Mouse (Mus musculus): ENCODE measurements at regions not wholly inside any gene's neighbourhood (a gene's known extent, or its start where the extent isn't known, plus 50 kb on each side); places are given as distances from the start of the nearest gene placed in this dataset.
A peak's percentile ranks its signal among the peaks of the same experiment; 100 is the strongest.
"Not testable (repeated sequence)": the region's sequence is repeated elsewhere in the genome, so short reads cannot be mapped to it uniquely, and the experiment has no call there.

DNA sequence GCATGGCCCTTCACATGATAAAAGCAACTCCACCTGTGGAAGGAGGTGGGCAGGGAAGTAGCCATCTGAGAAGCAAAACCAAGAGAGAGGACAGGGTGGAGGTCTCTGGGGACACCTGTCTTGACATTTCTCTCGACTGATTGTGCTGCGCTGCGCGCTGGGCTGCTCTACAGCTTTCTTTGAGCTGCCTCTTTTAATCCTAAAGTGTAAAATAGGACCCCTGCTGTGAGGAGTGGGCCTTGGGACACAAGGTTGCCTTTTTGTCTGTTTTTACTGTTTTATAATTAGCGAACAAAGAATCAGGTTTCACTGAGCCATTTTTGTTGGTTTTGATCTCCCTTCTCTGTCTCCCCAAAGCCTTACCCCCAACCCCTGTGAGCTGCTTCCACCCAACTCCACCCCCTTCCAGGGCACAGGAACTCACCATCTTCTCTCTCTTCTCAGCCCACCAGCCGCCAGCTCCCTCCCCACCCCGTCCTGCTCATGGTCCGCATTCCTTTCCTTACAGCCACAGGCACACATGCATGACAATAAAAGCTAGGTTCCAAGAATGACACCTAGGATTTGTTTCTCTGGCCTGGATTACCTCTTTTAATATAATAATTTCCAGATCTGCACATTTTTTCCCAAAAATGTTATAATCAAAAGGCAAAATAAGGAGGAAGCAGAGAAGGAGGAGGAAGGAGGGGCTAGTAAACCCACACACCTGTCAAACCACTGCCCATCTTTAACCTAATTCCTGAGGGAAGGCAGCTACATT lies 57.3 kb downstream of the Cbln4 start:
- intact Hi-C loops (cut with DNase I): no loop called here
- DNase-seq: no peak

DNA sequence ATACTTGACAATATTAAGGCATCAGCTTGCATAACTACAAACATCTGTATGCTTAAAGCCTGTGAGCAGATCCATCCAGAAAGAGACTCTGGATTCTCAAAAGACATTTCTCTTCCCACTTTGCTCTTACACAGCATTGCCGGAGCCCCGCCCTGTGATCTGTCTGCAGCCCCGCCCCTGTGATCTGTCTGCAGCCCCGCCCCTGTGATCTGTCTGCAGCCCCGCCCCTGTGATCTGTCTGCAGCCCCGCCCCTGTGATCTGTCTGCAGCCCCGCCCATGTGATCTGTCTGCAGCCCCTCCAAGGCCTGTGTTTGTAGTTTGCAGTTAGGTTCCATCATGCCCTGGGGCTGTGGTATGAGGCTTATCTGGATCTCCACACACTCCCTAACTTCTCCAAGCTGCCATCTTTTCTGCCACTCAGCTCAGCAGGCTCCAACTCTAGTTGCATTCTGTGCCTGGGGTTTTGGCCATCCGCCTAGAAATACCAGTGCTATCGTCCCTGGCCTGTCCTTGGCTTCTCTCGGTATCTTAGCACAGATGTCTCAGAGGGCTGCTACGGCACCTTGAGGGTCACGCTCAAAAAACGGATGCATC lies 73.9 kb downstream of the Cbln4 start:
- intact Hi-C loops (cut with DNase I): no loop called here
- no peak for DNase-seq

DNA sequence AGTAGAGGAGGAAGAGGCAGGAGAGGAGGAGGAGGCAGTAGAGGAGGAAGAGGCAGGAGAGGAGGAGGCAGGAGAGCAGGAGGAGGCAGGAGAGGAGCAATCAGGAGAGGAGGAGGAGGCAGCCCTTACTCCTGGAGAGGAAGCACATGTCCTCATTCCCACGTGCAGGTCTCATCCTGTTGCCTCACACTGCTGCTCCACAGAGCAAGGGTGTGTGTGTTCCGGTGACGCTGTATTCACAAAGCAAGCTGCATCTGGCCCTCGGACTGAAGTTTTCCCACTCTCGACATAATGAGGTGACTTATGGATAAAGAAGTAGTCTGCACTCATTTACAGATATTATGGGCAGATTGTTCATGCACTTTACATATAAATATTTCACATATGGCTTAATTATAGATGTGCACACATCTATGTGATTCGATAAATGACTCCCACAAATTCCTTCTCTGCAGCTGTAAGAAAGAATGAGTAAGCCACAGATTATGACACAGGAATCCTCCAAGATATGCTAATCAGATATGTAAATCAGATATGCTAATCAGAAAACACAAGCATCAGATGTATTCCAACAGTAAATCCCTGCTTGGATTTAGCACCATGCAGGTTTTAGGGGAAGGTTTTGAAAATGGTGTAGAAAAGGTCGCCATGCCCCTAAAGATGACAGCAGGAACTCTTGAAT lies 96.6 kb downstream of the Cbln4 start:
- DNase-seq: no peak
- intact Hi-C loops (cut with DNase I): no loop called here

DNA sequence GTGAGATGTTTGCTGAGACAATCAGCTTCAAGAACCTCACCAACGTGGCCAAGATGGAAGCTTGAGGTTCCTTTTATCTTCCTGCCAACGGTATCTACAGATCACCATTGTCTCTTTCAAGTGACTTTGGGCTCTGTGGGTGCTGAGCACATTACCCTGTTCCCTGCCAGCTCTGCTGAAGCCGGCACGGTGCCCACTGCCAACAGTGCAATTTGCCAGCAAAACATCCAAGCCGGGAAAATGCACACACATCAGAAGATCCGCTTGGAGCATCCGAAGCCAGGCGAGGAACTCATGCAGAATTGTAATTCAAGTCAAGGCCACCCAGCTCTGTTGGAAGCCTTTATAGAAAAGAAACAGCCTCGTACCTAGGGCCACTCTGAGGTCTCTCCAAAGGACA lies 100.6 kb downstream of the Cbln4 start:
- intact Hi-C loops (cut with DNase I): no loop called here
- no peak for DNase-seq

DNA sequence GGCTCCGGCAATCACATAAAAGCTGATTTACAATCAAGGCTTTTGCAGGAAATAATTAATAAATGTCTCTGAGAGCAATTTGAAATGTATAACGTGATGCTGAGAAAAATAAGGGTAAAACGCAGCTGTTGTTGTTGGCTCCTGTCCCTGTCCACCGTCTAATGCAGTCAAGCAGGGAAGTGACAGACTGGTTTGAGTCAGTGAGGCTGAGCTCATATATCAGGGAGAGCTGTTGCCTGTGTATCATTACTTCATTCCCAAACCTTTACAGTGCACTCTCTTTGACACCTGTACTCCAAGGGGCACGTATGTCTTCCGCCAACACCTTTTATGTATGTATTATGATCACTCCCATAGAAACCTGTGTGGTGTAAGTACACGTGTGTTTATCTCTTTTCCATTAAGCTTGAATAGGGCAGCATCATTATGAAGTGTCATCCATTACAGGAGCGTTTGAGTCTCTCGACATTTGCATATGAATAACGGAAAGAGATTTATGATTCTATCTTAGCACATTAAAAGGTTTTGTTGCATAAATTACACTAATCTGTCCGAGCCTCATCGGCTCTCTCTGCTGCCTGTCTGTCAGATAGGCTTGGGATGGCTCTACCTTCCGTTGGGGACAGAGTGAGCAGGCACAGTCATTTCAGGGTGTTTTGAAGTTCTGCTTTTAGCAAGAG lies 107.5 kb downstream of the Cbln4 start:
- intact Hi-C loops (cut with DNase I): no loop called here
- DNase-seq: no peak

DNA sequence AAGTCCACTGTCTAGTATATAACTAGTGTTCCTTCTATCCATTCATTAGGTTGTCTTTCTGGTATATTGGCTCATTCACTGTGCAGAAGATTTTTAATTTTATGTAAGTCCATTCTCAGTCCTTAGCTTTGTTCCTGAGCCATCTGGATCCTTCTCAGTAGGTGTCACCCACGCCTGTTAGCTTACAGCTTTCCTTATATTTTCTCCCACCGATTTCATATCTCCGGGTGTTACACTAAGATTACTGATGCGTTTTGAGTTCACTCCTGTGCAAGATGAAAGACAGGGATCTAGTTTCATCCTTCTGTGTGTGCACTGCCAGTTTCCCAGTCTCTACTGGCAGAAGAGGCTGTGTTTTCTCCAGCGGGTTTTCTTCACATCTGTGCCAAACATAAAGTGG lies 122.3 kb downstream of the Cbln4 start:
- intact Hi-C loops (cut with DNase I): no loop called here

DNA sequence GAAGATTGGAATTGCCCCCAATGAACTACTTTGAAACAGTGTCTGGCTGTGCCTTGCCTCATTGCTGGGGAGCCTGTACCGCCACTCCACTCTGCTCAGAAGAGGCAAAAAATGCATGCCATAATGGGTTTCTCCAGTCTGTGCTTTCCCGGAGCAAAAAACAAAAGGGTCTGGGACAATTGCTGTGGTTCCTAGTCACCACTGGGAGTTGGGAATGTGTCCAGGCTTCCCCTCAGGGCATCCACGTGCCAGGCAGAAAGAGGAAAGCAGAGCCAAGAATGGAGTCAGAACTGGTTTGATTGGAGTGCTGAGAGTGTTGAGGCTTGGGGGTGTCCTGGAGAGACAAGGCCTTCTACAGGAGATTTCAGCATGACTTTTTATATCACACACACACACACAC lies 156.0 kb downstream of the Cbln4 start:
- no peak for DNase-seq
- intact Hi-C loops (cut with DNase I): no loop called here

More for the DNA sequence above, 122.3 kb downstream of the Cbln4 start:
- no peak for DNase-seq

DNA sequence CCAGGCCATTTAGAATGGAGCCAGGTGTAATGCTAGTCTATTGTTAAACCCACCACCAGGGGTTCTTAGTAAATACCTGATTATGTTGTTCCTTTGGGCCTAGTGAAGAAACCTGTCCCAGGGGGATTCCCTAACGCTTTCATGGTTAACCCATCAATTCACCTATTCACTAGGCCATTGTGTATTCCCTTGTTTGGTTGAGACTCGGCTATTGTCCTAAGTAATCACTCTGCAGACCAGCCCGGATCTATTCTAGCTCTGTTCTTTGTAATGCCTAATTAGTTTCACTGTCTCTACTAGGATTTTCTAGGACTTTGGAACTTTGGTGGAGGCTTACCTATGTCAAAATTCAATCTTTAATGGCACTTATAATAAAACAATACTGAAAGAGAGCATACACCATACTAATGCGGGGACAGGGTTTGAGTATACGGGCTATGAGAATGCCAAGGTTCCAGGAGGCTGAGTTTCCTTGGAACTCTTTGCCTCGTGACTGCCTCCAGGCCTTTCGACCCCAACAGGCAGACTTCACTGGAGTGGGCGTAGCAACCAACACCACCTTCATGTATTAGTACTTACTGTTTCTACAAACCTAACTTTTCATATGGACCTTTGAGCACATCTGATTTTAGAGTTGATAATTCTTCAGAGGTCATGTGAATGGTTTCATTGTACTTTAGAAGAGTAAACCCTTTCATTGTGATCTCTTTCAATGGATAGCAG lies 163.9 kb downstream of the Cbln4 start:
- intact Hi-C loops (cut with DNase I): not testable (repeated sequence)

DNA sequence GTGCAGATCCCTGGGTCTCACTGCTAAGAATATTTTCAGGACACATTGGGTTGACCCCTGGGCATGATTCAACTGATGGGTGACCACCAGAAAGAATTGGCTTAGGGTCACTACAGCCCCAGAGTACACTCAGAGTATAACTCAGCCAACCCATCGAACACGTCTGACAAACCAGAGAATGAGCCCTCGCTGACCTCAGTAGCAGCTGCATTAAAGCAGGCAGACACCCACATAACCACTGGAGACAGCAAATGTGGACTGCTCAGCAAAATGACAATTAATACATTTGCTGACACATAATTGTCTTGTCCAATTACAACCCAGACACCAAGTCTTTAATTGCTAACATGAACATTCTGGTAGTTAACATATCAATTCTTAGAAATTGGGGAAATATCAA lies 175.7 kb downstream of the Cbln4 start:
- no peak for DNase-seq
- intact Hi-C loops (cut with DNase I): no loop called here

More for the DNA sequence above, 163.9 kb downstream of the Cbln4 start:
- not testable (repeated sequence) for DNase-seq

DNA sequence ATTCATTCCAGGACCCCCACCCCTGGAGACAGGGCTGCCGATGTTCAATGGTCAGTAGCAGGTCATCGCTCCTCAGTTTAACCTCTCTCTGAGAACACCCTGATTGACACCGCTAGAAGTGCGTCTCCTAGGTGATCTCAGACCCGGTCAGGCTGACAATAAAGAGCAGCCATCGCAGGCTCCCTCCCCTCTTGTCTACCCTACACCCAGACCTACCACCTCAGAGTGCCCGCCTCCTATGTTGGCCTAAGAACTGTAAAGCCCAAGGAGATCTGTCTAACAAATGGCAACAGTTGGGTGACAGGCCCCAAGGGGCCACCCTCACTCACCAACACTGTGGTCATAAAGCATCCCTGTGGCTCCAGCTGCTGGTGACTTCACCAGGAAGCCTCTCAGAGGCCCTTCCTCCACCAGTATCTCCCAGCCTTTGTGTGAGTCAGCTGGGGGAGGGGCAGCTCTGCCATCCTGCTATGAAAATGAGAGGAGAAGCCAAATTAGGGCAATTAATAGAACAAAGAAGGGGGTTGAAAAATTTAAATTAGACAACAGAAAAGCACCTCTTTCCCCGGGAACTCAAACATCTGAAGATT lies 178.8 kb downstream of the Cbln4 start:
- intact Hi-C loops (cut with DNase I): no loop called here

DNA sequence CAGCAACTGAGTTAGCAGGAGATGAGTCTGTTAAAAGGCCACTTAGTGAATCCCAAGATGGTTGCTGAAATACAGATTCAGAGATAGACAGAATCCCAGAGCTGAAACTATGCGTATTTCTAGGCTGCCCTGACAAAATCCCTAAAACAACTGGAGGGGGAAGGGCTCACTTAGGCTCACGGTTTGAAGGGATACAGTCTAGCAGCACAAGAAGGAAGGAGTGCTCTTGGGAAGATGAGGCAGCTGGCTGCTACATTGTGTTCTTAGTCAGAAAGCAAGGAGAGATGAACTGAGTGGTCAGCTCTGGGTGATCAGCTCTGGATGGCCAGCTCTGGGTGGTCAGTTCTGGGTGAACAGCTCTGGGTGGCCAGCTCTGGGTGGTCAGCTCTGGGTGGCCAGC lies 180.6 kb downstream of the Cbln4 start:
- intact Hi-C loops (cut with DNase I): no loop called here
- DNase-seq: no peak

More for the DNA sequence above, 178.8 kb downstream of the Cbln4 start:
- DNase-seq: no peak

DNA sequence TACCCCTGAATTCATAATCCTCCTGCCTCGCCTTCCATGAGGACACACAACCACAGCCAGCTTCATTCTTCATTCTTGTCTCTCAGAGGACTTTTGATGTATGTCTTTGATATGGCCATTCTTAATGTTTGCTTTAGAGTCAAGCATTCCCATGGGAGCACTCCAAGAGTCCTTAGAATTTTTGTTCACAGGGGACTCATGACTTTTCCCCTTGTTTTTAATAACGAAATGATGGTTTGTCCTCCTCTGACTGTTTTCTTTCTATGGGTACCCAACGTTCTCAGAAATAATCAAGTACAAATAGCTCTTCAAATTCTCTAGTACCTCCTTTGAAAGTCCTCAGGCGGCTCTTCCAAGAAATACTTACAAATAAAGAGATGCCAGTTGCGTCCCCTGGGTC lies 184.4 kb downstream of the Cbln4 start:
- intact Hi-C loops (cut with DNase I): no loop called here
- DNase-seq: no peak

DNA sequence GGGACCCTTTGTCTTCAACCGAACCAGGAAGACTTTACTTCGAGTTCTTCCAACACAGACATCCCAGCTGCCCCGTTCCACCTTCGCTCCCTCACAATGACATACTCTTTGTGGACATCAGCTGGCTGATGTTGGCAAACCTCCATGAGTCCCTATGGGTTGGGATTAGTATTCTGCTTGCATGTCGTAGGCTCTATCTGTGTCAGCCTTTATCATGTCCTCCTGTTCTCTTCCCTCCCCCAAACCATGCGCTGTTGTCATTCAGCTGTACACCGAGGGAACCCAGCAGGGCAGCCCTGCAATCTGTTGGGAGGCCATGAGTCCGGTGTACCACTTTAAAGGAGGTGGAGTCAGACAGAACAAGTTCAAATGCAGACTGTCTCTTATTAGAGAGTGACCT lies 186.8 kb downstream of the Cbln4 start:
- no peak for DNase-seq
- intact Hi-C loops (cut with DNase I): no loop called here

DNA sequence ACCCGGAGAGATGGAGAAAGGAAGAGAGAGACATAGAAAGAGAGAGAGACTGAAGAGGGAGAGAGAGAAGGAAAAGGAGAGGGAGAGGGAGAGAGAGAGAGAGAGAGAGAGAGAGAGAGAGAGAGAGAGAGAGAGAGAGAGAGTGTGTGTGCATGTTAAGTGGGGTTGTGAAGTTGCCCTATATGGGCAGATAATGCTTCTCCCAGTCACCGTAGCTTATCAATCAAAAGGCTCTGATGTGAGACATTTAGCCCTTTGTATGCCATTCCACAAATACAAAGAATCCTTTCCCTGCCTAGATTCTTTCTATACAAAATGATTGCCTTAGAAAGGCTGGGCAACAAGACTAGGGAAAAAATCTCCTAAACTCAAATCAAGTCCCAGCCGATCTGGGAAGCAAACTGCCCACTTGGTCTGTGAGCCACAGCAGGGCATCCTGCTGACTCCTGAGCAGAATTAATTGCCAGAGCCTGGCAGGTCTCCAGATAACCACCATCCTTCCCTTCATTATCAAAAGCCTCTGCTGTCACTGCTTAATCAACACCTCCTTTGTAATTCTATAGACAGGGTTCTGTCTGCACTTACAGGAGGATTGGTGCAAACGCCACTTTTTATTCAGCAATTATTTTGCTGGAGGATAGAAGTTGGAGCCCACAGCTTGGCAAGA lies 196.3 kb downstream of the Cbln4 start:
- DNase-seq: no peak
- intact Hi-C loops (cut with DNase I): no loop called here

DNA sequence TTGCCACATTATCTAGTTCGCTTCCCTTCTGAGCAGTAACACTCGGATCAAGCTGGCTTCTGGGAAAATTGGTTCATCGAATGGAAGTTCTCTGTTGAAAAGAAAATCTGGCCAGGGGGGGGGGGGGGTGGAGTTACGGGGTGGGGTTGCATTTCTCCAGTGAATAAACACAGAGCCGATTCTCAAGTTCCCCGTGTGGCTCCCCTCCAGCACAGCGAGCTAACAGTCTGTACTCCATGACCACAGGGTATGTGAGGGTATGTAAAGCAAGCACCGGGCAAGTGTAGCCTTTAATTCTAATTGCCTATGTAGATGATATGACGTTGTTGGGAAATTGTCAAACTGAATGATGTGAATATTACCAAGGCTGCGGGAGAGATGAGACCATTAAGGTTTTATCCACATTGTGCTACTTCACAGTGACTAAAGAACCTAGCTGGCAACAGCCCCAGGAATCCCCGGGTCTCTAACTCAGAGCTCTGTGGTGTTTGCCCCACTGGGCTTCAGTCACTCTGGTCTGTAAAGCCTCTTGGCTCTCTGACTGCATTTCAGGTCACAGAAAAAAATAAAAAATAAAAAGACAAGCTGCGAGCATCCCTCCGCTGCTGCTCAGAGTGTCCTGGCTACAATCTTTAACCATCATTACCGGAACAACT lies 203.1 kb downstream of the Cbln4 start:
- DNase-seq: peak in 1 of 2 experiments; percentile 11
- intact Hi-C loops (cut with DNase I): no loop called here

DNA sequence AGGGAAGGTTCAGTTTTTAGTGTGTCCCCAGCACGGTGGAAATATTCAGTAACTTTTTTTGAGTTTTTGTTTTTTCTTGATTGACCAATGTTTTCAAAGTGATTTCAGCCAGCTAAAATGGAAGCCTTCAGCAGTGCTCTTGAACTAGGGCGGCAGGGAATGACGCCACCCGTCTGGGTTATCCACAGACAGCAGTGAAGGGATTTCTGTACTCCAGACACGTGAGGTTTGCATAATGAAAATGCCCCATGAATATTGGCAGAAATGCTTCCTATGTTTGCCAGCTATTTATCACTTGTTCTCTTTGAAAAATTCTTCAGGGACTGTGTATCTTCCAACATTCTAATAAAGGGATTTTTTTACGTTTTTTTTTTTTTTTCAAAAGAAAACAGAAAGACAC lies 221.1 kb downstream of the Cbln4 start:
- intact Hi-C loops (cut with DNase I): no loop called here
- peak in 1 of 2 experiments; percentile 8 for DNase-seq

DNA sequence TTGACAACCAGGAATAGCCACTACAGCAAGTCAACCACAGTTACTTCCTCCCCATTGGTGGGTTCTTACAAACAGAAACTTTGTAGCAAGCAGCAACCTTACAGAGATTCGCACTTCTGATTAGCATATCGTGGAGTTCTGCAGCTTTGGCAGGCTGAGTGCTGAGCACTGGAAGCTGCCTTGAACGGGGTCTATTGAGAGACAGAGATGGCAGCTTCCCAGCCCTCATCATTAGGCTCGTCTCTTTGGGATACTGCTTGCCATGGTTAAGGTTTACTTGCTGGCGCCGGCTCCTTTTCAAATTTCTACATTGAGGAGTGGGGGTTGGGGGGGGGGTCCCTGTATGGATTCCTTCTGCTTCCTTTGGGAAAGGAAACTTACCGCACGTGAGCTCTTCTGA lies 224.8 kb downstream of the Cbln4 start:
- intact Hi-C loops (cut with DNase I): no loop called here
- no peak for DNase-seq

DNA sequence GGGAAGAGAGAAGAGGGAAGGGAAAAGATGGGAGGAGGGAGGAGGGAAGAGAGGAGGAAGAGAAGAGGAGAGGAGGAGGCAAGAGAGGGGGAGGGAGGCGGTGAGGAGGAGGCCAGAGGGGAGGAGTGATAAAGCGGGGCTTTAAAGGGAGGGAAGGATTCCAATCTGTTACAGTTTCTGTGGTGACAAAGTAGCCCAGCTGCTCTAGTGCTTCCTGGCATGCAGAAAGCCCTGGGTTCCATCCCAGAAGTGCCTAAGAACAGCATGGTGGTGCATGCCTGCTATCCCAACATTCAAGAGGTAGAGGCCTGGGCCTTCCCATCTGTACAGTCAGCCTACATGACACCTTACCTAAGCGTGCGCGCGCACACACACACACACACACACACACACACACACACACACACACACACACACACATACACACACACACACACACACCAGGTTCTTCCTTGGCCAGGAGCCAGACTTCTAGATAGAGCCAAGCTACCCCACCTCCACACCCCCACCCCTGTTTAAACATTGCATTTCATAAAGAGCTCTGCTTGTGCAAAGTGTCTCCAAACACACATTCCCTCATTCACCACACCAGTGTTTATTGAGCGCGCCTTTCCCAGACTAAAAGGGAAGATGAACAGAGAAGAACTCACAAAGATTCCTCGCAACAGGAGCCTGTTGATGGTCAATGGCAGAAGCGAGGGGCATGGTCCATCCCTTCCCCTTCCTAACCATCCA lies 226.4 kb downstream of the Cbln4 start:
- intact Hi-C loops (cut with DNase I): no loop called here
- no peak for DNase-seq

DNA sequence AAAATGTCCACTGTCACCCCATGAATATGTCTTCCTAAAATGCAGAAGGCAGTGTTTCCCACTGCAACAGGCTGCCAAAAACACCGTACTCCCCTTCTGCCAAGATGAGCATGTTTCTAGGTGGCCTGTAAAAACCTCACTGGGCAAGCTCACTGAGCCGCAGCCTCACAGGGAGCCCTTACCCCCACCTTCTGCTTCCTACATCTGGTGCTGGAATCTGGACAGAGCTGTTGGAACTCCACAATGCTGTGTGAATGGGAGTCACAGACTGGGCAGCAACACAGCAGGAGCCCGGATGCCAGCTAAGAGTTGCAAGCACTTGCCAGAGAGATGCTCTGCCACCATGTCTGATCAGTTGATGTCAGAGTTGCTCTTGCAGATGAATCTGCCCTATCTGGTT lies 230.6 kb downstream of the Cbln4 start:
- intact Hi-C loops (cut with DNase I): no loop called here
- DNase-seq: no peak

Data from gastrocnemius, postnatal 36 days (tissue).